Mouse (Mus musculus): ENCODE results near the gene Igsf3.
A peak's percentile ranks its signal among the peaks of the same experiment; 100 is the strongest.

Gene Igsf3

GRCm38 (mm10) chr3:101460618-101461017, 83.7 kb downstream of the Igsf3 start:
- no peak for DNase-seq

- no peak for DNase-seq
Measured at GRCm38 (mm10) chr3:101461046-101461445, 84.2 kb downstream of the Igsf3 start.

- no peak for DNase-seq
Measured at GRCm38 (mm10) chr3:101461816-101462215, 84.9 kb downstream of the Igsf3 start.

GRCm38 (mm10) chr3:101462294-101462693, 85.4 kb downstream of the Igsf3 start:
- DNase-seq, result peak; percentile 36 to 46

GRCm38 (mm10) chr3:101463491-101463890, 86.6 kb downstream of the Igsf3 start:
- DNase-seq, result no peak

GRCm38 (mm10) chr3:101469675-101470074, 92.8 kb downstream of the Igsf3 start:
- DNase-seq, result no peak

- DNase-seq, result no peak
Measured at GRCm38 (mm10) chr3:101471881-101472280, 95.0 kb downstream of the Igsf3 start.

GRCm38 (mm10) chr3:101481951-101482350, 105.1 kb downstream of the Igsf3 start:
- no peak for DNase-seq

- DNase-seq, result no peak
Measured at GRCm38 (mm10) chr3:101483256-101483983, 106.5 kb downstream of the Igsf3 start.

- no peak for DNase-seq
Measured at GRCm38 (mm10) chr3:101486054-101486765, 109.3 kb downstream of the Igsf3 start.

GRCm38 (mm10) chr3:101487436-101487835, 110.6 kb downstream of the Igsf3 start:
- DNase-seq, result no peak

- DNase-seq, result no peak
Measured at GRCm38 (mm10) chr3:101488204-101488603, 111.3 kb downstream of the Igsf3 start.

- no peak for DNase-seq
Measured at GRCm38 (mm10) chr3:101490515-101490914, 113.6 kb downstream of the Igsf3 start.

GRCm38 (mm10) chr3:101492908-101493307, 116.0 kb downstream of the Igsf3 start:
- DNase-seq, result no peak

- DNase-seq, result peak; percentile 78 to 86
Measured at GRCm38 (mm10) chr3:101493937-101494459, 117.1 kb downstream of the Igsf3 start.

- DNase-seq, result peak; percentile 51 to 65
Measured at GRCm38 (mm10) chr3:101497432-101498030, 120.6 kb downstream of the Igsf3 start.

- no peak for DNase-seq
Measured at GRCm38 (mm10) chr3:101499906-101500305, 123.0 kb downstream of the Igsf3 start.

GRCm38 (mm10) chr3:101500393-101501051, 123.6 kb downstream of the Igsf3 start:
- no peak for DNase-seq

GRCm38 (mm10) chr3:101501611-101502010, 124.7 kb downstream of the Igsf3 start:
- no peak for DNase-seq

GRCm38 (mm10) chr3:101502086-101502760, 125.3 kb downstream of the Igsf3 start:
- DNase-seq, result peak in 1 of 2 experiments; percentile 45

GRCm38 (mm10) chr3:101506179-101506578, 129.3 kb downstream of the Igsf3 start:
- peak; percentile 34 to 46 for DNase-seq

GRCm38 (mm10) chr3:101506970-101507702, 130.3 kb downstream of the Igsf3 start:
- no peak for DNase-seq
